Mouse (Mus musculus) left cerebral cortex, postnatal 10 days (tissue): ENCODE measurements around the gene Chmp2b. TPM values are rescaled to one million over a fixed set of nuclear protein-coding genes. Genes with fewer than 3 reads are reported as not detected.
A peak's percentile ranks its signal among the peaks of the same experiment; 100 is the strongest.

Experiments used
- DNase-seq, 2 experiments: peaks; one replicate each; pipeline ENCODE4 v3.0.0; 2021 to 2022; ENCODE audit warnings: low spot score in 2 of 2, mixed read lengths in 1 of 2; ENCODE audit errors: extremely low spot score in 1 of 2
- intact Hi-C: fragments of 180-260 bp; cut with DNase I; formaldehyde crosslinking; loops from one replicate; pipeline ENCODE4 v1.15.1; 2025
- total RNA-seq, 2 experiments: library from RNA; stranded (reverse); gene quantifications; 2 replicates each; pipeline ENCODE4 v1.2.3; 2021

Gene Chmp2b
- total RNA-seq, 2 experiments from 2014 or later = 84.8 to 86.0 TPM

DNA sequence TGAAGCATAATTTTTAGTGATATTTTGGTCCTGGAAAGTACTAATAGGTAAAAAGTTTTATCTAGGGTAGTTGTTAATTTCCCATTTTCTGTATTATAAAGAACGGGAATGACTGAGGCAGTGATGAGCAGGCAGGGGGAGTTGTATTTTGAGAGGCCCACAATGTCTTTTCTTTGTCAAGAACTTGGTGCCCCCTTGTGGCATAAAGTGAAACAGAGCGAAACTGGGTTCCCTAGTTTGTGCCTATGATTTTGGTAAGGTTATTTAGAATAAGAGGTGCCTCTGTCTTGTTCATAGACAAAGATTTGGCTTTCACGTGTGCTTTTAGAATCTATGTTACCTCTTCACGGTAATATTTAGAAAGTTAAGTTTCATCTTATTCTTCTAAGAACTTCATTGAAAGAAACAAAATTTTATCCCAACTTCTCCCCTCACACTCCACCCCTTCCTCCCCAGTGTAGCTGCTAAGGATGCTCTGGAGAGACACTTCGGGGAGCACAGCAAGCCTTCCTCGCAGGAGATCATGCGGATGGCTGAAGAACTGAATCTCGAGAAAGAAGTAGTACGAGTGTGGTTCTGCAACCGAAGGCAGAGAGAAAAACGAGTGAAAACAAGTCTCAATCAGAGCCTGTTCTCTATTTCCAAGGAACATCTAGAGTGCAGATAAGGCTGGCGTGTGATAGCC is 29.1 kb downstream of the Chmp2b start:
- peak; percentile 38 to 58 for DNase-seq
- intact Hi-C loops = loop anchor here (10.0 kb wide), 2 partner anchors 629 to 779 kb away; no protein-coding TSS in a partner anchor

DNA sequence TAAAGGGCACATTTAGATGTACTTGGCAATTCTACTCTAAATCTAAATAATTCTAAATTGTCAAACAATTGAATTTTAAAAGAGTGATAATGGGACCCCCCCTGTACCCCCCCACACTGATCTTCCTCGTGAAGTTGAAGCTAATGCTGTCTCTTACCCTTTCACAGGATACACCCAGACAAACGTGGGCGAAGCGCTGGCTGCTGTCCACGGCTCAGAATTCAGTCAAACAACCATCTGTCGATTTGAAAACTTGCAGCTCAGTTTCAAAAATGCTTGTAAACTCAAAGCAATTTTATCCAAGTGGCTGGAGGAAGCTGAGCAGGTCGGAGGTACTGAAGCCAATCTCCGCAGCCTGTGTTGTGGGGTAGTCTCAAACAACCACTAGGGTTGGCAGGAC is 30.9 kb downstream of the Chmp2b start:
- DNase-seq = peak; percentile 72 to 77
- intact Hi-C loops = loop anchor here (10.0 kb wide), 2 partner anchors 627 to 777 kb away; no protein-coding TSS in a partner anchor

- intact Hi-C loops = no loop called here
- no peak for DNase-seq
These were observed 32.9 kb downstream of the Chmp2b start for GRCm38 (mm10) chr16:65529589-65529988.

DNA sequence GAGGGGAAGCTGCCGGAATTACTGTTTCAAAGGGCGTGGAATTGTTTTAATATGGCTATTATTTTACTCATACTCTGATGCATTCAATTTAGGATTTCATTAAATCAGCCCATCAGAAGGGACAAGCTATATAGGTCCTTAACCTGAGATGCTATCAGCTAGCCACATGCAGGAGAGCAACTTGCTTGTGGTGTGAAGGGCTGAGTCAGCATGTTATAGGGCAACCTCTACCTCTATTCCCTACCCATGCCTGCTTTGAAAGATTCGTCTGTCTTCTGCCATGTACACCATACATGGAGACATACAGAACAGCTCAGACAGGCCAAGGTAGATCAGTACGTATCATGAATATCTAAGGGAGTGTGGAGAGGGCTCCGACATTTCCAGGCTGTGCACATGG is 35.8 kb downstream of the Chmp2b start:
- intact Hi-C loops = no loop called here
- DNase-seq = no peak

DNA sequence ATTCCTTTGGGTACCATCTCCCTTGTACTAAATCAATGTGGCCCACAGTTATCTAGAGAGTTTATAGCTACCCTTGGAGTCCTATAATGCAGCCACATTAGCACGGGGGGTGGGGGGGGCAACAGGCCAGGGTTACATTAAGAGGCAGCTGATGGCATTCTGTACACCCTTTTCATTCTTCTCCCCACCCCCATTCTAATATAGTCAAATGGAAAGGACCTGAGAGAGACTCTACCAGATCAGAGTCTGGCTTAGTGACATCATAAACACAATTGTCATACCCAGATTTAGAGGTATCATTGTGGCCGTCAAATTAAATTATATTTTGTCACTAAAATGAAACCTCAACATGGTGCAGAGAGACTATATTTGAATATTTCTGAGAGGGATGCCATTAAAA is 36.5 kb downstream of the Chmp2b start:
- no peak for DNase-seq
- intact Hi-C loops = no loop called here

GRCm38 (mm10) chr16:65520211-65520610 is 42.3 kb downstream of the Chmp2b start, which contains the start of gene Pou1f1:
Pou1f1 (plus strand) TSS chr16:65520511.
- no peak for DNase-seq
- intact Hi-C loops = no loop called here

- intact Hi-C loops = no loop called here
- DNase-seq = no peak
These were observed 48.3 kb downstream of the Chmp2b start for GRCm38 (mm10) chr16:65514223-65514622.

DNA sequence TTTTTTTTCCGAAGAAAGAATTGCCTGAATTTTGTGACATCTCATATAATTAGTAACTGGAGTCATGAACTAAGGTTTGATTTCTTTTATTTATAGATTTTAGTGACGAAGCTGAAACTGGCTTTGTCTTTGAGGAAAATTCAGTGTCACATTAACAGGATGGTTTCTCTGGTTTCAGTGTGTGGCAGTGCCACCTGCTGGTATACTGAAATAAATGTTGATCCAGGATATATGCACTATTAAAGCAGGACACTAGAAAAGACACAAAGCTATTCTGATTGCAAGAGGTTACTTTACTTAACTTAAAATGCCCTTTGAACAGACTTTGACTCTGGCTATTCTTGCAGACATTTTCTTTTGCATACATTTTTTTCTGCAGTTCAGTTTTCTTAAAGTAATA is 65.5 kb downstream of the Chmp2b start:
- DNase-seq = peak; percentile 30 to 35
- intact Hi-C loops = loop anchor here (5.0 kb wide), 1 partner anchor 595 kb away; no protein-coding TSS in a partner anchor

DNA sequence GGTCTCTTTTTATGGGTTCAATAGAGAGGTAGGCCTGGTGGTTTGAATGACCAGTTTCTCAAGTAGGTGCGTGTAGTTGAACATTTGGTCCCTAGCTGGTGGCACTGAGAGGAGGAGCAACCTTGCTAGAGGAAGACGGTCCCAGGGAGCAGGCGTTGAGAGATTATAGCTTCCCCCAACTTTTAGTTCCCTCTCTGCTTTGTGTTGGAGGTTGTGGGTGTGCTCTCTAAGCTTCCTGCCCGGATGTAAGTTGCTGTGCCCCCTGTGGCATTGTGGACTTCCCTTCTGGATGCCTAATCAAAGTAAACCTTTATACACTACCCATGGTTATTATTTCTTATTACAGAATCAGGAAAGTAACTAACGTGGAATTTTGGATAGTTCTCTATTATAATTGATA is 66.5 kb downstream of the Chmp2b start:
- intact Hi-C loops = loop anchor here (5.0 kb wide), 1 partner anchor 594 kb away; no protein-coding TSS in a partner anchor
- no peak for DNase-seq

Other genes with a start within 250 kb of the Chmp2b start
- gene Pou1f1, start 42.2 kb downstream of the Chmp2b start, total RNA-seq = not detected